Mouse (Mus musculus) bone marrow, adult 2 months (tissue): ENCODE measurements at regions not wholly inside any gene's neighbourhood (a gene's known extent, or its start where the extent isn't known, plus 50 kb on each side); places are given as distances from the start of the nearest gene placed in this dataset.

Experiments
- CTCF ChIP-seq: fragments of 200-500 bp; IDR thresholded peaks from 2 replicates; pipeline ENCODE4 v1.5.1; 2011; ENCODE audit warnings: low read length, control low read depth; ENCODE audit not compliant: control insufficient read depth, insufficient read depth
- POLR2A ChIP-seq: fragments of 200-500 bp; IDR thresholded peaks from 2 replicates; pipeline ENCODE4 v1.6.1; 2011; ENCODE audit warnings: low read depth, mild to moderate bottlenecking, control low read depth, low read length, borderline replicate concordance; ENCODE audit not compliant: control insufficient read depth

DNA sequence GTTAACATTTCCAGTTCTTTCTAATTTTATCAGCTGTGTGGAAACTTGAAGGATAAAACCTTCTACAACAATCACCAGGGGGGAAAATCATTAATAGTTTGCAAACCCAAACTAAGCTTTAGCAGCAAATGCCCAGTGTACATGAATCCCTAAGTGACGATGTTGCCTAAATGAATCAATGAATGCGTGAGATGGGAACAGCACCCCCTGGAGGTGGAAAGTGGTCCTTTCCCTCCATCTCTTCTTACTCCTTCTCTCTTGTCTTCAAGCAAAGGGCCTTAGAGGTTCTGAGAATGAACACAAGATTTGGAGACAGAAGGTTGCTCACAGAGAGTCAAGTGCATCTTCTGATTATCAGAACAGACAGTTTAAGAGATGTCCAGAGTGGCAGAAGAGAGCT lies 129.1 kb upstream of the Daam1 start:
- no peak for TF ChIP-seq CTCF
- no peak for TF ChIP-seq POLR2A
